Mouse (Mus musculus) heart, embryonic 14.5 days (tissue): ENCODE measurements around the gene Atp6v1g1. TPM values are rescaled to one million over a fixed set of nuclear protein-coding genes. Genes with fewer than 3 reads are reported as not detected.
A peak's percentile ranks its signal among the peaks of the same experiment; 100 is the strongest.

ENCODE experiments used
- ATAC-seq: fragments of 200-750 bp; cut with Nextera tagmentation; 2 replicates; pipeline ENCODE4 v1.8.0; 2017; ENCODE audit warnings: low read depth, moderate TSS enrichment; ENCODE audit not compliant: insufficient number of reproducible peaks, insufficient read depth, low FRiP score
- H3K27ac ChIP-seq, 2 experiments: fragments of 200-500 bp in 1 of 2; fragments of 300-500 bp in 1 of 2; sonication (generic) in 1 of 2; replicated peaks in 1 of 2; 2 replicates each; pipeline ENCODE4 v1.5.1; 2012 to 2014; ENCODE audit warnings: low read depth in 2 of 2, low read length in 2 of 2, control low read depth in 1 of 2, mild to moderate bottlenecking in 1 of 2, mixed read lengths in 1 of 2; ENCODE audit not compliant: control insufficient read depth in 1 of 2, insufficient read depth in 1 of 2
- H3K27me3 ChIP-seq: fragments of 300-500 bp; sonication (generic); 2 replicates; pipeline ENCODE4 v1.6.1; 2014; ENCODE audit warnings: mild to moderate bottlenecking, low read length, control low read depth; ENCODE audit not compliant: control insufficient read depth, insufficient read depth
- H3K36me3 ChIP-seq: fragments of 300-500 bp; sonication (generic); 2 replicates; pipeline ENCODE4 v1.6.1; 2014; ENCODE audit warnings: mild to moderate bottlenecking, control low read depth, low read length, mixed read lengths; ENCODE audit not compliant: control insufficient read depth, insufficient read depth
- H3K4me1 ChIP-seq, 2 experiments: fragments of 200-500 bp in 1 of 2; fragments of 300-500 bp in 1 of 2; sonication (generic) in 1 of 2; 2 replicates each; pipeline ENCODE4 v1.6.1; 2012 to 2014; ENCODE audit warnings: low read length in 2 of 2, control low read depth in 1 of 2, mixed read lengths in 1 of 2; ENCODE audit not compliant: control insufficient read depth in 2 of 2, insufficient read depth in 2 of 2
- H3K4me2 ChIP-seq: fragments of 300-500 bp; sonication (generic); 2 replicates; pipeline ENCODE4 v1.6.1; 2014; ENCODE audit warnings: mild to moderate bottlenecking, low read length
- H3K4me3 ChIP-seq, 2 experiments: fragments of 200-500 bp in 1 of 2; fragments of 300-500 bp in 1 of 2; sonication (generic) in 1 of 2; 2 replicates each; pipeline ENCODE4 v1.5.1; 2012 to 2014; ENCODE audit warnings: low read length in 2 of 2, mild to moderate bottlenecking in 2 of 2, control low read depth in 1 of 2, low read depth in 1 of 2, moderate library complexity in 1 of 2; ENCODE audit not compliant: control insufficient read depth in 1 of 2, insufficient read depth in 1 of 2
- H3K9ac ChIP-seq: fragments of 300-500 bp; sonication (generic); 2 replicates; pipeline ENCODE4 v1.6.1; 2014; ENCODE audit warnings: mild to moderate bottlenecking, low read length
- H3K9me3 ChIP-seq: fragments of 300-500 bp; sonication (generic); 2 replicates; pipeline ENCODE4 v1.6.1; 2016; ENCODE audit warnings: low read length, control low read depth; ENCODE audit not compliant: control insufficient read depth
- WGBS: fragments of 180-500 bp; shearing (Covaris S2); extraction: QIAGEN DNeasy Blood & Tissue Kit; methylation state at CpG from one replicate; pipeline ENCODE4 v1.1.7; 2014; 5-methylcytosine and 5-hydroxymethylcytosine counted together
- polyA plus RNA-seq: library from polyadenylated mRNA; unstranded; fragments of >200 nt; fragmentation: Nextera tagmentation; extraction: Ambion mirVana; gene quantifications from 2 replicates; pipeline ENCODE4 v1.2.1, GENCODE M21; 2014

The Atp6v1g1 gene
- polyA plus RNA-seq, 1 experiment from 2014 or later = 216 TPM

GRCm38 (mm10) chr4:63530409-63530808 is 14.2 kb upstream of the Atp6v1g1 start:
- Histone ChIP-seq H3K9ac (no peak overlapping the region), H3K4me3 (no peak overlapping the region), H3K4me2 (no peak overlapping the region), H3K27me3 (0 out of 2 replicates have a peak, but pooled peaks cover 5% of the 10 kb centered on the region), H3K4me1 (peaks cover 0 to 3% of the 10 kb centered on the region in 2 experiments; a peak in 1 of 4 replicates), H3K27ac (no peak overlapping the region), H3K36me3 (no peaks in the 10 kb centered on the region), H3K9me3 (no peaks in the 10 kb centered on the region)
- no peak for ATAC-seq
- 70% methylated on average over 7 of the region's 7 CpGs for whole genome bisulfite sequencing

GRCm38 (mm10) chr4:63537602-63538001 is 7.0 kb upstream of the Atp6v1g1 start:
- Histone ChIP-seq H3K9me3 (no peaks in the 10 kb centered on the region), H3K4me3 (no peak overlapping the region), H3K36me3 (no peaks in the 10 kb centered on the region), H3K9ac (no peak overlapping the region), H3K4me2 (no peak overlapping the region), H3K27me3 (0 out of 2 replicates have a peak, but pooled peaks cover 5% of the 10 kb centered on the region), H3K27ac (no peak overlapping the region), H3K4me1 (peaks cover 7 to 15% of the 10 kb centered on the region in 2 experiments)
- ATAC-seq = no peak
- WGBS = 79% methylated on average over 4 of the region's 4 CpGs

GRCm38 (mm10) chr4:63542209-63542608 is 2.4 kb upstream of the Atp6v1g1 start:
- WGBS = 6% methylated on average over 2 of the region's 2 CpGs
- H3K4me3 ChIP-seq = no peak overlapping the region
- peaks cover 18 to 47% of the 10 kb centered on the region in 2 experiments for H3K4me1 ChIP-seq
- H3K36me3 ChIP-seq = 0 out of 2 replicates have a peak, but pooled peaks cover 7% of the 10 kb centered on the region
- peak; percentile 54 for ATAC-seq
- no peaks in the 10 kb centered on the region for H3K9me3 ChIP-seq
- H3K9ac ChIP-seq = no peak overlapping the region
- peak overlapping the region; percentile 28 to 65 for H3K27ac ChIP-seq
- H3K4me2 ChIP-seq = peak overlapping the region; percentile 17; the same call in 1 of the 2 replicates
- H3K27me3 ChIP-seq = no peaks in the 10 kb centered on the region

GRCm38 (mm10) chr4:63543746-63544493 is 652 bp upstream of the Atp6v1g1 start:
- peak; percentile 40; the same call in 1 of the 2 replicates for ATAC-seq
- Histone ChIP-seq H3K27ac (peak overlapping the region; percentile 18 to 48), H3K27me3 (no peaks in the 10 kb centered on the region), H3K36me3 (peaks cover 18% of the 10 kb centered on the region), H3K4me1 (peaks cover 18 to 54% of the 10 kb centered on the region in 2 experiments), H3K4me3 (peak overlapping the region in 1 of 2 experiments; percentile 1; a peak in 1 of 4 replicates), H3K4me2 (peak overlapping the region; percentile 38), H3K9ac (no peak overlapping the region; the same call in 1 of the 2 replicates), H3K9me3 (no peaks in the 10 kb centered on the region)
- WGBS = 61% methylated on average over 10 of the region's 10 CpGs

- H3K4me1 ChIP-seq = peaks cover 18 to 54% of the 10 kb centered on the region in 2 experiments
- 0 out of 2 replicates have a peak, but pooled peaks have one; percentile 4 for ATAC-seq
- peak overlapping the region; percentile 68 to 86 for H3K27ac ChIP-seq
- no peaks in the 10 kb centered on the region for H3K9me3 ChIP-seq
- peak overlapping the region; percentile 90 for H3K4me2 ChIP-seq
- peaks cover 28% of the 10 kb centered on the region for H3K36me3 ChIP-seq
- peak overlapping the region; percentile 81 to 85 for H3K4me3 ChIP-seq
- WGBS = 21% methylated on average over 23 of the region's 26 CpGs
- peak overlapping the region; percentile 95 for H3K9ac ChIP-seq
- no peaks in the 10 kb centered on the region for H3K27me3 ChIP-seq
Observed at GRCm38 (mm10) chr4:63545231-63545958, 823 bp downstream of the Atp6v1g1 start.

- Histone ChIP-seq H3K4me2 (peak overlapping the region; percentile 90), H3K27ac (no peak overlapping the region), H3K4me1 (peaks cover 17 to 50% of the 10 kb centered on the region in 2 experiments), H3K27me3 (no peaks in the 10 kb centered on the region), H3K9ac (peak overlapping the region; percentile 30; the same call in 1 of the 2 replicates), H3K36me3 (peaks cover 39% of the 10 kb centered on the region), H3K9me3 (no peaks in the 10 kb centered on the region), H3K4me3 (peak overlapping the region in 1 of 2 experiments; percentile 85; a peak in 1 of 4 replicates)
- WGBS = 83% methylated on average over 6 of the region's 6 CpGs
- no peak for ATAC-seq
Observed at GRCm38 (mm10) chr4:63546441-63547055, 2.0 kb downstream of the Atp6v1g1 start.

GRCm38 (mm10) chr4:63547799-63548198 is 3.2 kb downstream of the Atp6v1g1 start:
- WGBS = 42% methylated on average over 1 of the region's 1 CpGs
- no peak for ATAC-seq
- Histone ChIP-seq H3K27me3 (no peaks in the 10 kb centered on the region), H3K4me2 (no peak overlapping the region), H3K36me3 (peaks cover 52% of the 10 kb centered on the region), H3K27ac (no peak overlapping the region), H3K4me1 (peaks cover 11 to 38% of the 10 kb centered on the region in 2 experiments), H3K4me3 (no peak overlapping the region), H3K9ac (no peak overlapping the region), H3K9me3 (no peaks in the 10 kb centered on the region)
